In the genomic region with DNA sequence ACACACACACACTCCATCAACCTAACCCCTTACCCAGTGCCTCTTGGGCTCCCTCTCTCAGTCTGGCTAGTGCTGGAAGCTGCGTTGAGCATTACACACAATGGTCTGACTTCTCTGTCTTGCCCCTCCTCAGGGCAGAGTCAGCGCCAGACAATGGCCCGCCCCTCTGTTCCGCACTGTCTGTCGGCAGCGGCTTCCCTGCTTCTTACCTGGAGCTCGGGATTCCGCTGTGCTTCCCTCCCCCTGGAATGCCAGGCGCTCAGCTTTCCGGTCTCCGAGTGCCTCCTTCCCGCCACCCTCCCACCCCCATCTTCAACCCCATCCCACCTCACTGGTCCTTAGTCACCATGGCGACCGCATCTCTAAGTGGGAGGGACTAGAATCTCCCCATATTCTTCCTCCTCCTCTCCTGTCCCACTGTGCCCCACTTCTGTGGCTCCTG, we compare ENCODE assay signal across 9 mouse cellular contexts. TPM values are rescaled to one million over a fixed set of nuclear protein-coding genes. Genes with fewer than 3 reads are reported as not detected.
DNase-seq lines count a peak whose midpoint lies in the region; ATAC-seq lines count a peak whose summit lies in the region.
"Had no signal": no experiment of that assay in that cellular context is flagged by ENCODE, and none has a peak within 500 bp of the region (broad histone marks: within the 10 kb centered on the region; RNA-seq: fewer than 3 reads in every experiment).

No protein-coding gene starts in this region.

- no peak overlapping the region for H3K27ac ChIP-seq in heart, embryonic 13.5 days (replicated peaks)
- peak overlapping the region; percentile 42; the same call in 1 of the 2 replicates for H3K27ac ChIP-seq in hindbrain, embryonic 11.5 days (ENCODE audit: low read depth, low read length)
- H3K27ac ChIP-seq in midbrain, embryonic 14.5 days (replicated peaks; ENCODE audit: low read depth, low read length), result peak overlapping the region; percentile 85

- 2% methylated on average over 14 of the region's 14 CpGs for WGBS in heart, embryonic 13.5 days
- 1% methylated on average over 14 of the region's 14 CpGs for WGBS in hindbrain, embryonic 11.5 days
- WGBS in midbrain, embryonic 14.5 days, result under 1% methylated on average over 14 of the region's 14 CpGs

- no peaks in the 10 kb centered on the region for H3K36me3 ChIP-seq in heart, embryonic 13.5 days
- H3K36me3 ChIP-seq in hindbrain, embryonic 11.5 days (ENCODE audit: control insufficient read depth, insufficient read depth, low read length), result no peaks in the 10 kb centered on the region
- H3K36me3 ChIP-seq in midbrain, embryonic 14.5 days (ENCODE audit: control insufficient read depth, insufficient read depth, low read length), result 0 out of 2 replicates have a peak, but pooled peaks cover 4% of the 10 kb centered on the region

- intact Hi-C loops in heart, postnatal 10 days (cut with DNase I), result no loop called here

- ATAC-seq in heart, embryonic 13.5 days (ENCODE audit: extremely low read depth, insufficient number of reproducible peaks, low FRiP score, low TSS enrichment), result no peak
- peak; percentile 72 for ATAC-seq in hindbrain, embryonic 11.5 days (ENCODE audit: low FRiP score)
- ATAC-seq in midbrain, embryonic 14.5 days (ENCODE audit: low FRiP score, low TSS enrichment), result peak; percentile 80

- peaks cover 77% of the 10 kb centered on the region for H3K27me3 ChIP-seq in heart, embryonic 13.5 days (replicated peaks)
- H3K27me3 ChIP-seq in hindbrain, embryonic 11.5 days (ENCODE audit: control insufficient read depth, insufficient read depth, low read length), result no peaks in the 10 kb centered on the region
- H3K27me3 ChIP-seq in midbrain, embryonic 14.5 days (ENCODE audit: control insufficient read depth, insufficient read depth, low read length), result no peaks in the 10 kb centered on the region

- peak overlapping the region; percentile 48 for H3K4me2 ChIP-seq in heart, embryonic 13.5 days
- H3K4me2 ChIP-seq in hindbrain, embryonic 11.5 days (replicated peaks; ENCODE audit: low read depth, low read length), result peak overlapping the region; percentile 43
- peak overlapping the region; percentile 89 for H3K4me2 ChIP-seq in midbrain, embryonic 14.5 days (ENCODE audit: low read length)

- H3K9me3 ChIP-seq in heart, embryonic 13.5 days, result no peaks in the 10 kb centered on the region
- no peaks in the 10 kb centered on the region for H3K9me3 ChIP-seq in hindbrain, embryonic 11.5 days (ENCODE audit: control insufficient read depth, low read length)
- H3K9me3 ChIP-seq in midbrain, embryonic 14.5 days (ENCODE audit: control insufficient read depth, low read length), result no peaks in the 10 kb centered on the region

- H3K9ac ChIP-seq in heart, embryonic 13.5 days, result no peak overlapping the region
- H3K9ac ChIP-seq in hindbrain, embryonic 11.5 days (ENCODE audit: low read depth, low read length), result peak overlapping the region; percentile 73
- H3K9ac ChIP-seq in midbrain, embryonic 14.5 days (replicated peaks; ENCODE audit: low read length), result peak overlapping the region; percentile 67

- H3K4me1 ChIP-seq in heart, embryonic 13.5 days, result peaks cover 11% of the 10 kb centered on the region
- no peaks in the 10 kb centered on the region for H3K4me1 ChIP-seq in hindbrain, embryonic 11.5 days (replicated peaks; ENCODE audit: control insufficient read depth, insufficient read depth, low read length)
- peaks cover 25% of the 10 kb centered on the region for H3K4me1 ChIP-seq in midbrain, embryonic 14.5 days (ENCODE audit: control insufficient read depth, insufficient read depth, low read length)

- H3K4me3 ChIP-seq in heart, embryonic 13.5 days, result peak overlapping the region; percentile 14; the same call in 1 of the 2 replicates
- peak overlapping the region; percentile 35 for H3K4me3 ChIP-seq in hindbrain, embryonic 11.5 days (ENCODE audit: low read depth, low read length)
- H3K4me3 ChIP-seq in midbrain, embryonic 14.5 days (replicated peaks; ENCODE audit: low read depth, low read length), result peak overlapping the region; percentile 41
- H3K4me3 ChIP-seq: erythroblast, embryonic 14.5 days had no signal

- no peak for DNase-seq in heart, postnatal 10 days
- peak; percentile 83 for DNase-seq in brain, adult 2 months (ENCODE audit: low read depth, low spot score)
- peak; percentile 56 for DNase-seq in hindbrain, embryonic 11.5 days (ENCODE audit: low spot score)
- peak; percentile 82 for DNase-seq in midbrain, embryonic 14.5 days
- DNase-seq in thymus, adult 18-20 months, result no peak
- DNase-seq in Muller cell, postnatal 12 days (ENCODE audit: inconsistent ontology term), result no peak
- DNase-seq in spleen, adult 12 weeks (ENCODE audit: low spot score), result no peak

RNA-seq across cellular contexts. Expression of gene Sema4a, which starts 2.2 kb away (rescaled TPM):
- polyA plus RNA-seq in heart, embryonic 13.5 days (2015; fragmentation: Nextera tagmentation; extraction: Ambion mirVana), result 1.3 and 1.7 TPM in 2 replicates
- 1 to 10 TPM; 1.8 to 1.9 TPM for total RNA-seq in heart, postnatal 10 days (2021)
- polyA plus RNA-seq in hindbrain, embryonic 11.5 days (2014; fragmentation: Nextera tagmentation; extraction: Ambion mirVana), result 5.7 and 7.8 TPM in 2 replicates
- polyA plus RNA-seq in midbrain, embryonic 14.5 days (2014; fragmentation: Nextera tagmentation; extraction: Ambion mirVana), result 28.8 and 32.1 TPM in 2 replicates

RNA-seq across cellular contexts. Expression of gene Slc25a44, which starts 33.9 kb away (rescaled TPM):
- 12.0 and 12.5 TPM in 2 replicates for polyA plus RNA-seq in heart, embryonic 13.5 days (2015; fragmentation: Nextera tagmentation; extraction: Ambion mirVana)
- total RNA-seq in heart, postnatal 10 days (2021), result 10 to 100 TPM; 15.2 to 16.3 TPM
- polyA plus RNA-seq in hindbrain, embryonic 11.5 days (2014; fragmentation: Nextera tagmentation; extraction: Ambion mirVana), result 22.1 and 23.7 TPM in 2 replicates
- 34.1 and 38.0 TPM in 2 replicates for polyA plus RNA-seq in midbrain, embryonic 14.5 days (2014; fragmentation: Nextera tagmentation; extraction: Ambion mirVana)

RNA-seq across cellular contexts. Expression of gene Pmf1, which starts 48.7 kb away (rescaled TPM):
- polyA plus RNA-seq in heart, embryonic 13.5 days (2015; fragmentation: Nextera tagmentation; extraction: Ambion mirVana), result 110 and 112 TPM in 2 replicates
- 10 to 100 TPM; 43.4 to 49.5 TPM for total RNA-seq in heart, postnatal 10 days (2021)
- polyA plus RNA-seq in hindbrain, embryonic 11.5 days (2014; fragmentation: Nextera tagmentation; extraction: Ambion mirVana), result 108 and 109 TPM in 2 replicates
- polyA plus RNA-seq in midbrain, embryonic 14.5 days (2014; fragmentation: Nextera tagmentation; extraction: Ambion mirVana), result 24.9 and 28.3 TPM in 2 replicates

RNA-seq across cellular contexts. Expression of gene Lmna, which starts 51.0 kb away (rescaled TPM):
- 86.7 and 97.1 TPM in 2 replicates for polyA plus RNA-seq in heart, embryonic 13.5 days (2015; fragmentation: Nextera tagmentation; extraction: Ambion mirVana)
- total RNA-seq in heart, postnatal 10 days (2021), result 100 to 1,000 TPM; 164 to 173 TPM
- 22.5 and 22.8 TPM in 2 replicates for polyA plus RNA-seq in hindbrain, embryonic 11.5 days (2014; fragmentation: Nextera tagmentation; extraction: Ambion mirVana)
- 31.0 and 34.3 TPM in 2 replicates for polyA plus RNA-seq in midbrain, embryonic 14.5 days (2014; fragmentation: Nextera tagmentation; extraction: Ambion mirVana)

Comparison
In these comparisons a context has a peak if more than half of its experiments do, and no peak if none do; other contexts are left out.
1. DNase-seq: peak in brain, adult 2 months (single experiment), hindbrain, embryonic 11.5 days (single experiment) and midbrain, embryonic 14.5 days (single experiment); none in heart, postnatal 10 days (0 of 2), thymus, adult 18-20 months (0 of 2), Muller cell, postnatal 12 days (single experiment) and spleen, adult 12 weeks (single experiment).
2. Peak in every context shown above with its lines, with median percentiles within 50 percentile points of each other: H3K4me2 ChIP-seq and H3K4me3 ChIP-seq.